Mouse (Mus musculus) lung, embryonic 14.5 days (tissue): ENCODE measurements around the gene Slf2. TPM values are rescaled to one million over a fixed set of nuclear protein-coding genes. Genes with fewer than 3 reads are reported as not detected.

Experiments used
- ATAC-seq: fragments of 200-750 bp; cut with Nextera tagmentation; 2 replicates; pipeline ENCODE4 v1.8.0; 2017; ENCODE audit warnings: mild to moderate bottlenecking, moderate TSS enrichment, moderate library complexity; ENCODE audit not compliant: insufficient read depth
- DNase-seq: peaks from one replicate; pipeline ENCODE4 v3.0.0-alpha.2; 2015
- H3K27ac ChIP-seq: fragments of 300-500 bp; sonication (generic); 2 replicates; pipeline ENCODE4 v1.5.1; 2014; ENCODE audit warnings: low read depth, mild to moderate bottlenecking, moderate library complexity
- H3K27me3 ChIP-seq: fragments of 300-500 bp; sonication (generic); 2 replicates; pipeline ENCODE4 v1.6.1; 2014; ENCODE audit warnings: low read length, control low read depth; ENCODE audit not compliant: insufficient read depth
- H3K36me3 ChIP-seq: fragments of 300-500 bp; sonication (generic); 2 replicates; pipeline ENCODE4 v1.6.1; 2014; ENCODE audit warnings: control low read depth; ENCODE audit not compliant: insufficient read depth
- H3K4me1 ChIP-seq: fragments of 300-500 bp; sonication (generic); 2 replicates; pipeline ENCODE4 v1.6.1; 2014; ENCODE audit warnings: antibody characterized with exemption, control low read depth; ENCODE audit not compliant: insufficient read depth
- H3K4me2 ChIP-seq: fragments of 300-500 bp; sonication (generic); 2 replicates; pipeline ENCODE4 v1.6.1; 2014; ENCODE audit warnings: mild to moderate bottlenecking
- H3K4me3 ChIP-seq: fragments of 300-500 bp; sonication (generic); 2 replicates; pipeline ENCODE4 v1.5.1; 2014; ENCODE audit warnings: low read depth, low read length
- H3K9ac ChIP-seq: fragments of 300-500 bp; sonication (generic); 2 replicates; pipeline ENCODE4 v1.6.1; 2014
- H3K9me3 ChIP-seq: fragments of 300-500 bp; sonication (generic); 2 replicates; pipeline ENCODE4 v1.6.1; 2016; ENCODE audit warnings: low read depth, low read length, control low read depth
- CTCF ChIP-seq: IDR thresholded peaks from 2 replicates; pipeline ENCODE4 v1.5.1; 2016; ENCODE audit warnings: antibody characterized with exemption, low read depth
- WGBS: fragments of 180-500 bp; shearing (Covaris S2); extraction: QIAGEN DNeasy Blood & Tissue Kit; methylation state at CpG from one replicate; pipeline ENCODE4 v1.1.7; 2014; 5-methylcytosine and 5-hydroxymethylcytosine counted together
- polyA plus RNA-seq: library from polyadenylated mRNA; unstranded; fragments of >200 nt; fragmentation: Nextera tagmentation; extraction: Ambion mirVana; gene quantifications from 2 replicates; pipeline ENCODE4 v1.2.1, GENCODE M21; 2014

Slf2 gene
- polyA plus RNA-seq, 1 experiment from 2014 or later, result 43.9 TPM

DNA sequence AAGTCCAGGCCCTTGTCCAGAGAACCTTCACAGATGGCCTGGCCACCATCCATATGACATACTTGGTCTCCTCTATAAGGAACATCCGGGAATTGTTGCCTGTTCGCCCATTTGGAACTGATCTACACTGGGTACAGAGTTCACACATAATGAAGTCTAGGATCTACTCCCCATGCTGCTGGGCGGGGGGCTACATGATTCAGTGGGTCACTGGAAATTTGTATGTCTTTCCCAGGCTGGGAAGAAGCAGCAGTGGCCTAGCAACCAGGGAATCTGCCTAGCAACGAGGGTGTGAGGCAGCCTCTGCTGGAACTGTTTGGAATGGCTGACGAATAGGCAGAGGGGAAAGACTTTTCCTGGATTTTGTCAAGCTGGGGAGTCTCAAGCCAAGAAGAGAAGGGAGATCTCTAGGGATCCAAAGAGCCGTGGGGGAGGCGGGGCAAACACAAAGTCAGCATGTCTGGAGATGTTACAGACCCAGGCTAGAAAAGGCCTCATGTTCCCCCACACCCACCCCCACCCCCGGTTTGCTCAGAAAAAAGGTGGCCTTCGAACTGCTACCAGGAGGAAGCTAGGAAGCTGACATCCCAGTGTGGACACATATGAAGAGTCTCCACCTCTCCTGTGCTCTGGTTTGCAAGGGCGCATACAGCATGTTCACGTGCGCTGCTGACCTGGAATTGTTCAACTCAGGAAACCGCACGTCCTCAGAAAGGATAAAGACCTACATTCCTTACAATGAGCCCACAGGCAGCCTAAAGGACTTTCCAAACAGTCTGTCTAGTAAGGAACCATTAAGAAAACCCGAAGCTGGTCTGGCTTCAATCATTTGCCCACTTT lies 22.9 kb upstream of the Slf2 start:
- no peak overlapping the region for H3K9ac ChIP-seq
- ATAC-seq, result peak; percentile 62
- peak; percentile 57 for DNase-seq
- H3K4me1 ChIP-seq, result peaks cover 10% of the 10 kb centered on the region; the same call in 1 of the 2 replicates
- H3K4me3 ChIP-seq, result no peak overlapping the region
- H3K36me3 ChIP-seq, result no peaks in the 10 kb centered on the region
- H3K4me2 ChIP-seq, result no peak overlapping the region
- no peaks in the 10 kb centered on the region for H3K27me3 ChIP-seq
- WGBS, result 39% methylated on average over 15 of the region's 15 CpGs
- no peaks in the 10 kb centered on the region for H3K9me3 ChIP-seq
- no peak overlapping the region for H3K27ac ChIP-seq
- no peak for TF ChIP-seq CTCF

- H3K27ac ChIP-seq, result no peak overlapping the region
- WGBS, result 72% methylated on average over 11 of the region's 11 CpGs
- DNase-seq, result no peak
Observed at GRCm38 (mm10) chr19:44908836-44909460, 22.0 kb upstream of the Slf2 start.

GRCm38 (mm10) chr19:44914481-44915249 lies 16.3 kb upstream of the Slf2 start:
- Histone ChIP-seq H3K9me3 (no peaks in the 10 kb centered on the region), H3K27me3 (no peaks in the 10 kb centered on the region), H3K9ac (no peak overlapping the region), H3K4me3 (no peak overlapping the region), H3K27ac (0 out of 2 replicates have a peak overlapping the region, but pooled peaks have one; percentile 16), H3K36me3 (no peaks in the 10 kb centered on the region), H3K4me1 (peaks cover 7% of the 10 kb centered on the region; the same call in 1 of the 2 replicates), H3K4me2 (no peak overlapping the region)
- ATAC-seq (no peak), DNase-seq (peak; percentile 54)
- WGBS, result 42% methylated on average over 10 of the region's 10 CpGs
- no peak for TF ChIP-seq CTCF

More at GRCm38 (mm10) chr19:44908836-44909460, 22.0 kb upstream of the Slf2 start:
- no peaks in the 10 kb centered on the region for H3K27me3 ChIP-seq
- no peak overlapping the region for H3K4me3 ChIP-seq
- no peaks in the 10 kb centered on the region for H3K36me3 ChIP-seq
- no peak overlapping the region for H3K4me2 ChIP-seq
- peaks cover 10% of the 10 kb centered on the region; the same call in 1 of the 2 replicates for H3K4me1 ChIP-seq
- no peak overlapping the region for H3K9ac ChIP-seq
- no peak for TF ChIP-seq CTCF
- ATAC-seq, result no peak
- H3K9me3 ChIP-seq, result no peaks in the 10 kb centered on the region

DNA sequence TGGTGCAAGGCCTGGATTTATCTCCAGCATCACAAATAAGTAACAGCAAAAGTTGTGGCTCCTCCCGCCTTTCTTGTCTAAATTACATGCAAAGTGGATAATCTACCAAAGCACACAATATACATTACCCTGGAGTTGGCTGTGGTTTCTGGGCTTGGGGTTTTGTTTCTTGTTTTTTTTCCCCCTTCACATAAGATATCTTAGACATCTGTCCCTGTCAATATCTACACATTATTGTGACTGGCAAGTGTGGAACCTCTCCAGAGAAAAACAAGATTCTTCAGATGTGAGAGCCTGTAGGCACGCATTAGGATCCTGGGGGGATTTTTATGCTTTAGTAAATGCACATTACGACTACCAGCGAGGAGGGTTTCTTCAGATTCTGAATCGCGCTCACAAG lies 12.8 kb upstream of the Slf2 start:
- H3K4me1 ChIP-seq, result peaks cover 7% of the 10 kb centered on the region; the same call in 1 of the 2 replicates
- ATAC-seq, result no peak
- H3K36me3 ChIP-seq, result no peaks in the 10 kb centered on the region
- no peaks in the 10 kb centered on the region for H3K27me3 ChIP-seq
- no peaks in the 10 kb centered on the region for H3K9me3 ChIP-seq
- H3K27ac ChIP-seq, result no peak overlapping the region
- no peak overlapping the region for H3K4me2 ChIP-seq
- DNase-seq, result no peak
- no peak overlapping the region for H3K9ac ChIP-seq
- H3K4me3 ChIP-seq, result no peak overlapping the region
- 83% methylated on average over 6 of the region's 6 CpGs for WGBS
- TF ChIP-seq CTCF, result no peak

GRCm38 (mm10) chr19:44921466-44922139 lies 9.3 kb upstream of the Slf2 start:
- no peak overlapping the region for H3K27ac ChIP-seq
- 53% methylated on average over 1 of the region's 1 CpGs for WGBS
- no peaks in the 10 kb centered on the region for H3K27me3 ChIP-seq
- no peak for DNase-seq
- no peak for ATAC-seq
- no peak for TF ChIP-seq CTCF
- no peaks in the 10 kb centered on the region for H3K4me1 ChIP-seq
- no peak overlapping the region for H3K9ac ChIP-seq
- no peaks in the 10 kb centered on the region for H3K36me3 ChIP-seq
- H3K9me3 ChIP-seq, result no peaks in the 10 kb centered on the region
- no peak overlapping the region for H3K4me3 ChIP-seq
- no peak overlapping the region for H3K4me2 ChIP-seq

GRCm38 (mm10) chr19:44922521-44922920 lies 8.4 kb upstream of the Slf2 start:
- Histone ChIP-seq H3K9ac (no peak overlapping the region), H3K27me3 (no peaks in the 10 kb centered on the region), H3K4me3 (no peak overlapping the region), H3K27ac (no peak overlapping the region), H3K4me2 (no peak overlapping the region), H3K4me1 (no peaks in the 10 kb centered on the region), H3K9me3 (no peaks in the 10 kb centered on the region), H3K36me3 (no peaks in the 10 kb centered on the region)
- ATAC-seq (no peak), DNase-seq (no peak)
- WGBS, result 50% methylated on average over 2 of the region's 2 CpGs
- TF ChIP-seq CTCF, result no peak
